Mouse (Mus musculus): Measurements from ENCODE around the gene Map3k10. TPM values are rescaled to one million over a fixed set of nuclear protein-coding genes. Genes with fewer than 3 reads are reported as not detected.

The Map3k10 gene
- polyA plus RNA-seq, 1 experiment from 2014 or later, result 3.5 TPM

DNA sequence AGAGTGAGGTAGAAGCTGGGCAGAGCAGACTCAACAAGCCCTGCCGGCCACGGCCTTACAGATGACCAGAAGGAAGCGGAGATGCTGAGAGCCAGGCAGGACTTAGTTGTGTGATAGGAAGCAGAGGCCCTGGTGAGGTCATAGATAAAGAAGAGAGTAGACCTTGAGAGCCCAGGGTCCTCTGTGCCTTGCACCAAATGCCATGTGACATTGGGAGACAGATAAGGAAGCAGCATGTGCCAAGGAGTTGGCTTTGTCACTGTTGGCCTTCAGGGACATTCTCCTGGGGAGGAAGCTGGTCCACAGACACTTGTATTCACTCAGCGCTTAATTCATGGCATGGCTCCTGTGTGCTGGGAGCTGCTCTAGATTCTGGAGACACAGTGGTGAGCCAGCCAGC, 65.1 kb downstream of the Map3k10 start:
- Histone ChIP-seq H3K4me1 (ENCODE audit: control insufficient read depth, insufficient read depth, low read length) (peaks cover 72% of the 10 kb centered on the region), H3K4me2 (ENCODE audit: low read depth, low read length) (0 out of 2 replicates have a peak overlapping the region, but pooled peaks have one; percentile 2), H3K9ac (ENCODE audit: low read length) (0 out of 2 replicates have a peak overlapping the region, but pooled peaks have one; percentile 3), H3K4me3 (ENCODE audit: low read length) (no peak overlapping the region), H3K9me3 (replicated peaks; ENCODE audit: control insufficient read depth, low read length) (no peaks in the 10 kb centered on the region), H3K27ac (ENCODE audit: low read length) (peak overlapping the region; percentile 26), H3K36me3 (ENCODE audit: control insufficient read depth, insufficient read depth) (peaks cover 11% of the 10 kb centered on the region; the same call in 1 of the 2 replicates), H3K27me3 (ENCODE audit: control insufficient read depth, insufficient read depth, low read length) (no peaks in the 10 kb centered on the region)
- 0 out of 2 replicates have a peak, but pooled peaks have one; percentile 24 for ATAC-seq (replicated peaks; ENCODE audit: extremely low read depth, insufficient read depth, low FRiP score)
- 29% methylated on average over 4 of the region's 4 CpGs for WGBS

DNA sequence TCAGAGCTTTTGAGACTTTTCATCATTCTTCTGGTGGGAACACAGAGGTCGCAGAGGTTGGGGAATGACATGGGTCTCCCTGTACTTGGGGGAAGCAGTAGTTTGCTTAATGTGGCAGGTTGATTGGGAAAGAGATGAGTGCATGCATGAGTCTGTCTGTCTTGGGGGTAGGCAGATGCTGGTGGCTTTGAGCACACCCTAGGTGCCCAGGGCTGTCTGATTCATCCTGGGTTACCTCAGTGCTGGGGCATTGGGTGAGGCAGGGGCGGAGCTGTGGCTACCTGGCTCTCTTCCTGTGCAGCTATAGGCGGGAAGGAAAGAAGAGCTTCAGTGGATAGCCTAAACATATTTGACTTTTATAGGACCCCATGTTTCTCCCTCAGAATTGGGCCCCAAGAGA, 66.3 kb downstream of the Map3k10 start:
- H3K9ac ChIP-seq (ENCODE audit: low read length), result peak overlapping the region; percentile 49; the same call in 1 of the 2 replicates
- peaks cover 71% of the 10 kb centered on the region for H3K4me1 ChIP-seq (ENCODE audit: control insufficient read depth, insufficient read depth, low read length)
- H3K36me3 ChIP-seq (ENCODE audit: control insufficient read depth, insufficient read depth), result peaks cover 11% of the 10 kb centered on the region; the same call in 1 of the 2 replicates
- H3K9me3 ChIP-seq (replicated peaks; ENCODE audit: control insufficient read depth, low read length), result no peaks in the 10 kb centered on the region
- no peak for ATAC-seq (replicated peaks; ENCODE audit: extremely low read depth, insufficient read depth, low FRiP score)
- H3K4me3 ChIP-seq (ENCODE audit: low read length), result no peak overlapping the region
- no peaks in the 10 kb centered on the region for H3K27me3 ChIP-seq (ENCODE audit: control insufficient read depth, insufficient read depth, low read length)
- H3K4me2 ChIP-seq (ENCODE audit: low read depth, low read length), result no peak overlapping the region
- peak overlapping the region; percentile 76 for H3K27ac ChIP-seq (ENCODE audit: low read length)
- WGBS, result 85% methylated on average over 3 of the region's 3 CpGs

DNA sequence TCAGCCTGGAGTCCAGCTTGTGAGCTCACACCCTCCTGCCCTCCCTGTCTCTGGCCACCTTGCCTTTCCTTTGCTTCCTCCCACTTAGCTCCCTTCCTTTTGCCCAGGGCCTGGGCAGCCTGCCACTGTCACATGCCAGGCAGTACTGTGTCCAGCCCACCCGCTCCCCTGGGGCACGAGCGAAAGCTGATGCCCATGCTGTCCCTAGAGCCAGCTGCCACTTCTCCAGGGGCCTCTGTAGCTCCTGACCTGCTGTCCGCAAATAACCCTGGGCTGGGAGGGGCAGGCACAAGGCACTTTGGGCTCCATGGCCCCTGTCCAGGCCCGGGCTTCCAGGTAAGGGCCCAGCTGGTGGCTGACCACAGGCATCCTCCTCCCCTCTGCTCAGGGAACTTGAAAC, 66.8 kb downstream of the Map3k10 start:
- peaks cover 11% of the 10 kb centered on the region; the same call in 1 of the 2 replicates for H3K36me3 ChIP-seq (ENCODE audit: control insufficient read depth, insufficient read depth)
- WGBS, result 30% methylated on average over 5 of the region's 5 CpGs
- H3K4me3 ChIP-seq (ENCODE audit: low read length), result no peak overlapping the region
- no peaks in the 10 kb centered on the region for H3K27me3 ChIP-seq (ENCODE audit: control insufficient read depth, insufficient read depth, low read length)
- H3K9me3 ChIP-seq (replicated peaks; ENCODE audit: control insufficient read depth, low read length), result no peaks in the 10 kb centered on the region
- peak overlapping the region; percentile 49 for H3K9ac ChIP-seq (ENCODE audit: low read length)
- ATAC-seq (replicated peaks; ENCODE audit: extremely low read depth, insufficient read depth, low FRiP score), result peak; percentile 76
- peak overlapping the region; percentile 34; the same call in 1 of the 2 replicates for H3K4me2 ChIP-seq (ENCODE audit: low read depth, low read length)
- peaks cover 72% of the 10 kb centered on the region for H3K4me1 ChIP-seq (ENCODE audit: control insufficient read depth, insufficient read depth, low read length)
- peak overlapping the region; percentile 76 for H3K27ac ChIP-seq (ENCODE audit: low read length)

DNA sequence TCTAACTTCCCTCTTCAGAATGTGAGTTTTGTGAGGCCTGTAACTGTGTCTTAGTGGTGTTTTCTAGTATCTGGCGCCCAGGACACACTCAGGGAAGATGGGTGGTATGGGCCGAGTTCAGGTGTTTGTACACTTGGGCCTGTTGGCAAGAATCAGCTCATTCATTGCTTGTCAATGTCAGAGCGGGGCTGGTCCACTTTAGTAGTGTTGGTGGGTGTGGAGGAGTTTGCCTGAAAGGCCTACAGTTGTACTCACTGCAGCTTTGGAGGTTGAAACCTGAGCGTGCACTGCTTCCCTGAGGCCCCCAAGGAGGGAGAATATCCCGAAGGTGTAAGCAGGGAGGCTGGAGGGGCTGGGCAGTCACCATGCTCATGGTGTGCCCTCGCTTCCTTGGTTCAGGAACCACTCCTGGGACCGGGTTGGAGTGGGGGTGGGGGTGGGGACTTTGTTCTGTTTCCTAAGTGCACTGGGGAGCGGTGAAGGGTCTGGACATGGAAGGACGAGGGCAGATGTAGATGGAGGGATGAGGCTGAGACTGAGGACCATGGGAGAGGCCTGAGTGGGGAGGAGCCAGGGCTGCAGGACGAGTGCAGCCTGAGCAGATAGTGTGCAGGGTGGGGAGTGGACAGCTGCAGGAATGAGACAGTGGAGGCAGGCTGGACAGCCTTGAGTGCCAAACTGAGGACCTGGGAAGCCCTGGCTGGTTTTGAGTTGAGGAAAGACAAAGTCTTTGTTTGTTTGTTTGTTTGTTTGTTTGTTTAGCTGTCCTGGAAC, 67.7 kb downstream of the Map3k10 start:
- H3K27ac ChIP-seq (ENCODE audit: low read length), result peak overlapping the region; percentile 83
- WGBS, result 52% methylated on average over 10 of the region's 10 CpGs
- no peaks in the 10 kb centered on the region for H3K27me3 ChIP-seq (ENCODE audit: control insufficient read depth, insufficient read depth, low read length)
- H3K9me3 ChIP-seq (replicated peaks; ENCODE audit: control insufficient read depth, low read length), result no peaks in the 10 kb centered on the region
- no peak overlapping the region for H3K4me3 ChIP-seq (ENCODE audit: low read length)
- ATAC-seq (replicated peaks; ENCODE audit: extremely low read depth, insufficient read depth, low FRiP score), result no peak
- H3K4me2 ChIP-seq (ENCODE audit: low read depth, low read length), result peak overlapping the region; percentile 34; the same call in 1 of the 2 replicates
- peaks cover 80% of the 10 kb centered on the region for H3K4me1 ChIP-seq (ENCODE audit: control insufficient read depth, insufficient read depth, low read length)
- H3K9ac ChIP-seq (ENCODE audit: low read length), result peak overlapping the region; percentile 0; the same call in 1 of the 2 replicates
- H3K36me3 ChIP-seq (ENCODE audit: control insufficient read depth, insufficient read depth), result peaks cover 11% of the 10 kb centered on the region; the same call in 1 of the 2 replicates

Other genes with a start within 250 kb of the Map3k10 start
- gene Sptbn4, start 226.9 kb downstream of the Map3k10 start, polyA plus RNA-seq (2015; fragmentation: Nextera tagmentation; extraction: Ambion mirVana), result 0.10 and 0.43 TPM in 2 replicates
- 48.3 and 52.3 TPM in 2 replicates for gene Blvrb, start 226.6 kb downstream of the Map3k10 start, polyA plus RNA-seq (2015; fragmentation: Nextera tagmentation; extraction: Ambion mirVana)
- gene Sertad3, start 200.8 kb downstream of the Map3k10 start, polyA plus RNA-seq (2015; fragmentation: Nextera tagmentation; extraction: Ambion mirVana), result 22.1 and 23.4 TPM in 2 replicates
- gene Sertad1, start 187.7 kb downstream of the Map3k10 start, polyA plus RNA-seq (2015; fragmentation: Nextera tagmentation; extraction: Ambion mirVana), result 36.4 and 44.0 TPM in 2 replicates
- gene Prx, start 175.3 kb downstream of the Map3k10 start, polyA plus RNA-seq (2015; fragmentation: Nextera tagmentation; extraction: Ambion mirVana), result 1.7 and 2.7 TPM in 2 replicates
- gene Hipk4, start 151.3 kb downstream of the Map3k10 start, polyA plus RNA-seq (2015; fragmentation: Nextera tagmentation; extraction: Ambion mirVana), result 0.25 and 0.38 TPM in 2 replicates
- 58.6 and 63.4 TPM in 2 replicates for gene Pld3, start 121.4 kb downstream of the Map3k10 start, polyA plus RNA-seq (2015; fragmentation: Nextera tagmentation; extraction: Ambion mirVana)
- gene 2310022A10Rik, start 121.4 kb downstream of the Map3k10 start, polyA plus RNA-seq (2015; fragmentation: Nextera tagmentation; extraction: Ambion mirVana), result 40.7 and 41.5 TPM in 2 replicates
- 82.3 and 84.0 TPM in 2 replicates for gene Akt2, start 83.0 kb downstream of the Map3k10 start, polyA plus RNA-seq (2015; fragmentation: Nextera tagmentation; extraction: Ambion mirVana)
- 0.07 TPM in 1 of 2 replicates, not detected in the other for gene Ttc9b, start 20.7 kb downstream of the Map3k10 start, polyA plus RNA-seq (2015; fragmentation: Nextera tagmentation; extraction: Ambion mirVana)
- gene Zfp607b, start 14.7 kb upstream of the Map3k10 start, polyA plus RNA-seq (2015; fragmentation: Nextera tagmentation; extraction: Ambion mirVana), result 2.4 and 3.0 TPM in 2 replicates
- gene Zfp60, start 56.8 kb upstream of the Map3k10 start, polyA plus RNA-seq (2015; fragmentation: Nextera tagmentation; extraction: Ambion mirVana), result 17.7 and 19.8 TPM in 2 replicates
- 1.2 and 1.4 TPM in 2 replicates for gene Zfp626, start 132.6 kb upstream of the Map3k10 start, polyA plus RNA-seq (2015; fragmentation: Nextera tagmentation; extraction: Ambion mirVana)
- gene Zfp59, start 164.0 kb upstream of the Map3k10 start, polyA plus RNA-seq (2015; fragmentation: Nextera tagmentation; extraction: Ambion mirVana), result 5.4 and 5.7 TPM in 2 replicates
- 4.2 and 4.3 TPM in 2 replicates for gene Zfp607a, start 182.9 kb upstream of the Map3k10 start, polyA plus RNA-seq (2015; fragmentation: Nextera tagmentation; extraction: Ambion mirVana)